Mouse (Mus musculus): ENCODE data around the gene Olfr1265. TPM values are rescaled to one million over a fixed set of nuclear protein-coding genes. Genes with fewer than 3 reads are reported as not detected.

The Olfr1265 gene
- not detected in 2 replicates for total RNA-seq (2014; fragmentation: Nextera tagmentation)
- total RNA-seq (2017) = not detected in 2 replicates

GRCm38 (mm10) chr2:90035037-90035436, at the start of gene Olfr1265:
Olfr1265 (plus strand) TSS chr2:90035337.
- no peak for ATAC-seq (replicated peaks; ENCODE audit: poor library complexity, severe bottlenecking)

- ATAC-seq (replicated peaks; ENCODE audit: poor library complexity, severe bottlenecking) = no peak
These were observed 44.2 kb upstream of the Olfr1265 start, which contains the start of gene Olfr1261 for GRCm38 (mm10) chr2:89990921-89991320. Olfr1261 (plus strand) TSS chr2:89991221.

GRCm38 (mm10) chr2:89999845-90000244, 35.3 kb upstream of the Olfr1265 start, which contains the start of gene Olfr1262:
Olfr1262 (plus strand) TSS chr2:90000145.
- ATAC-seq (replicated peaks; ENCODE audit: poor library complexity, severe bottlenecking) = no peak

- ATAC-seq (replicated peaks; ENCODE audit: poor library complexity, severe bottlenecking) = no peak
These were observed 23.3 kb upstream of the Olfr1265 start, which contains the start of gene Olfr1263 for GRCm38 (mm10) chr2:90011831-90012230. Olfr1263 (plus strand) TSS chr2:90012131.

- ATAC-seq (replicated peaks; ENCODE audit: poor library complexity, severe bottlenecking) = no peak
These were observed 9.7 kb upstream of the Olfr1265 start, which contains the start of gene Olfr1264 for GRCm38 (mm10) chr2:90025477-90025876. Olfr1264 (minus strand) TSS chr2:90025577.

GRCm38 (mm10) chr2:90063494-90063893, 28.4 kb downstream of the Olfr1265 start, which contains the start of gene Olfr140:
Olfr140 (minus strand) TSS chr2:90063594.
- ATAC-seq (replicated peaks; ENCODE audit: poor library complexity, severe bottlenecking) = no peak

GRCm38 (mm10) chr2:90070065-90070464, 34.9 kb downstream of the Olfr1265 start:
- no peak for ATAC-seq (replicated peaks; ENCODE audit: poor library complexity, severe bottlenecking)

Other genes with a start within 250 kb of the Olfr1265 start
- gene Olfr1254, start 241.7 kb upstream of the Olfr1265 start, total RNA-seq (2014; fragmentation: Nextera tagmentation) = not detected in 2 replicates
- not detected in 2 replicates for gene Olfr1254, start 241.7 kb upstream of the Olfr1265 start, total RNA-seq (2017)
- not detected in 2 replicates for gene Olfr1255, start 223.3 kb upstream of the Olfr1265 start, total RNA-seq (2014; fragmentation: Nextera tagmentation)
- not detected in 2 replicates for gene Olfr1255, start 223.3 kb upstream of the Olfr1265 start, total RNA-seq (2017)
- gene Olfr1256, start 193.8 kb upstream of the Olfr1265 start, total RNA-seq (2014; fragmentation: Nextera tagmentation) = not detected in 2 replicates
- gene Olfr1256, start 193.8 kb upstream of the Olfr1265 start, total RNA-seq (2017) = not detected in 2 replicates
- gene Olfr48, start 187.1 kb upstream of the Olfr1265 start, total RNA-seq (2014; fragmentation: Nextera tagmentation) = not detected in 2 replicates
- not detected in 2 replicates for gene Olfr48, start 187.1 kb upstream of the Olfr1265 start, total RNA-seq (2017)
- not detected in 2 replicates for gene Olfr1257, start 156.9 kb upstream of the Olfr1265 start, total RNA-seq (2014; fragmentation: Nextera tagmentation)
- not detected in 2 replicates for gene Olfr1257, start 156.9 kb upstream of the Olfr1265 start, total RNA-seq (2017)
- not detected in 2 replicates for gene Olfr1258, start 108.0 kb upstream of the Olfr1265 start, total RNA-seq (2014; fragmentation: Nextera tagmentation)
- not detected in 2 replicates for gene Olfr1258, start 108.0 kb upstream of the Olfr1265 start, total RNA-seq (2017)
- not detected in 2 replicates for gene Olfr1259, start 86.7 kb upstream of the Olfr1265 start, total RNA-seq (2014; fragmentation: Nextera tagmentation)
- gene Olfr1259, start 86.7 kb upstream of the Olfr1265 start, total RNA-seq (2017) = not detected in 2 replicates
- not detected in 2 replicates for gene Olfr1260, start 61.0 kb upstream of the Olfr1265 start, total RNA-seq (2014; fragmentation: Nextera tagmentation)
- gene Olfr1260, start 61.0 kb upstream of the Olfr1265 start, total RNA-seq (2017) = not detected in 2 replicates
- not detected in 2 replicates for gene Olfr1261, start 44.1 kb upstream of the Olfr1265 start, total RNA-seq (2014; fragmentation: Nextera tagmentation)
- gene Olfr1261, start 44.1 kb upstream of the Olfr1265 start, total RNA-seq (2017) = not detected in 2 replicates
- not detected in 2 replicates for gene Olfr1262, start 35.2 kb upstream of the Olfr1265 start, total RNA-seq (2014; fragmentation: Nextera tagmentation)
- not detected in 2 replicates for gene Olfr1262, start 35.2 kb upstream of the Olfr1265 start, total RNA-seq (2017)
- gene Olfr1263, start 23.2 kb upstream of the Olfr1265 start, total RNA-seq (2014; fragmentation: Nextera tagmentation) = not detected in 2 replicates
- gene Olfr1263, start 23.2 kb upstream of the Olfr1265 start, total RNA-seq (2017) = not detected in 2 replicates
- not detected in 2 replicates for gene Olfr1264, start 9.8 kb upstream of the Olfr1265 start, total RNA-seq (2014; fragmentation: Nextera tagmentation)
- gene Olfr1264, start 9.8 kb upstream of the Olfr1265 start, total RNA-seq (2017) = not detected in 2 replicates
- not detected in 2 replicates for gene Olfr140, start 28.3 kb downstream of the Olfr1265 start, total RNA-seq (2014; fragmentation: Nextera tagmentation)
- not detected in 2 replicates for gene Olfr140, start 28.3 kb downstream of the Olfr1265 start, total RNA-seq (2017)
- gene Olfr1269, start 86.1 kb downstream of the Olfr1265 start, total RNA-seq (2014; fragmentation: Nextera tagmentation) = not detected in 2 replicates
- gene Olfr1269, start 86.1 kb downstream of the Olfr1265 start, total RNA-seq (2017) = not detected in 2 replicates
- not detected in 2 replicates for gene Olfr32, start 107.0 kb downstream of the Olfr1265 start, total RNA-seq (2014; fragmentation: Nextera tagmentation)
- gene Olfr32, start 107.0 kb downstream of the Olfr1265 start, total RNA-seq (2017) = not detected in 2 replicates
- not detected in 2 replicates for gene Olfr1270, start 117.8 kb downstream of the Olfr1265 start, total RNA-seq (2014; fragmentation: Nextera tagmentation)
- gene Olfr1270, start 117.8 kb downstream of the Olfr1265 start, total RNA-seq (2017) = not detected in 2 replicates
- not detected in 2 replicates for gene Olfr1506, start 189.2 kb downstream of the Olfr1265 start, total RNA-seq (2014; fragmentation: Nextera tagmentation)
- not detected in 2 replicates for gene Olfr1506, start 189.2 kb downstream of the Olfr1265 start, total RNA-seq (2017)
- gene Olfr142, start 222.3 kb downstream of the Olfr1265 start, total RNA-seq (2014; fragmentation: Nextera tagmentation) = not detected in 2 replicates
- not detected in 2 replicates for gene Olfr142, start 222.3 kb downstream of the Olfr1265 start, total RNA-seq (2017)
- gene Olfr1271, start 235.7 kb downstream of the Olfr1265 start, total RNA-seq (2014; fragmentation: Nextera tagmentation) = not detected in 2 replicates
- not detected in 2 replicates for gene Olfr1271, start 235.7 kb downstream of the Olfr1265 start, total RNA-seq (2017)